Mouse (Mus musculus) forebrain, embryonic 13.5 days (tissue): ENCODE measurements around the gene 1500011B03Rik. TPM values are rescaled to one million over a fixed set of nuclear protein-coding genes. Genes with fewer than 3 reads are reported as not detected.

ENCODE experiments used
- ATAC-seq: fragments of 200-750 bp; cut with Nextera tagmentation; 2 replicates; pipeline ENCODE4 v1.8.0; 2017
- H3K27ac ChIP-seq: fragments of 300-500 bp; sonication (generic); 2 replicates; pipeline ENCODE4 v1.5.1; 2015; ENCODE audit warnings: inconsistent platforms, mild to moderate bottlenecking, moderate library complexity
- H3K27me3 ChIP-seq: fragments of 300-500 bp; sonication (generic); 2 replicates; pipeline ENCODE4 v1.6.1; 2015; ENCODE audit warnings: mild to moderate bottlenecking, inconsistent platforms
- H3K36me3 ChIP-seq: fragments of 300-500 bp; sonication (generic); 2 replicates; pipeline ENCODE4 v1.6.1; 2015; ENCODE audit warnings: mild to moderate bottlenecking, inconsistent platforms; ENCODE audit not compliant: poor library complexity, severe bottlenecking
- H3K4me1 ChIP-seq: fragments of 300-500 bp; sonication (generic); 2 replicates; pipeline ENCODE4 v1.6.1; 2015; ENCODE audit warnings: inconsistent platforms
- H3K4me2 ChIP-seq: fragments of 300-500 bp; sonication (generic); 2 replicates; pipeline ENCODE4 v1.6.1; 2015; ENCODE audit warnings: inconsistent platforms, mild to moderate bottlenecking, moderate library complexity
- H3K4me3 ChIP-seq: fragments of 300-500 bp; sonication (generic); 2 replicates; pipeline ENCODE4 v1.5.1; 2015; ENCODE audit warnings: mild to moderate bottlenecking, inconsistent platforms
- H3K9ac ChIP-seq: fragments of 300-500 bp; sonication (generic); 2 replicates; pipeline ENCODE4 v1.6.1; 2015; ENCODE audit warnings: mild to moderate bottlenecking, inconsistent platforms
- H3K9me3 ChIP-seq: fragments of 300-500 bp; sonication (generic); replicated peaks from 2 replicates; pipeline ENCODE4 v1.6.1; 2016; ENCODE audit warnings: inconsistent platforms
- WGBS: fragments of 180-500 bp; shearing (Covaris S2); methylation state at CpG from one replicate; pipeline ENCODE4 v1.1.7; 2015; 5-methylcytosine and 5-hydroxymethylcytosine counted together
- polyA plus RNA-seq: library from polyadenylated mRNA; unstranded; fragments of >200 nt; fragmentation: Nextera tagmentation; extraction: Ambion mirVana; gene quantifications from 2 replicates; pipeline ENCODE4 v1.2.1, GENCODE M21; 2015

1500011B03Rik gene
- polyA plus RNA-seq, 1 experiment from 2014 or later, result 184 TPM

DNA sequence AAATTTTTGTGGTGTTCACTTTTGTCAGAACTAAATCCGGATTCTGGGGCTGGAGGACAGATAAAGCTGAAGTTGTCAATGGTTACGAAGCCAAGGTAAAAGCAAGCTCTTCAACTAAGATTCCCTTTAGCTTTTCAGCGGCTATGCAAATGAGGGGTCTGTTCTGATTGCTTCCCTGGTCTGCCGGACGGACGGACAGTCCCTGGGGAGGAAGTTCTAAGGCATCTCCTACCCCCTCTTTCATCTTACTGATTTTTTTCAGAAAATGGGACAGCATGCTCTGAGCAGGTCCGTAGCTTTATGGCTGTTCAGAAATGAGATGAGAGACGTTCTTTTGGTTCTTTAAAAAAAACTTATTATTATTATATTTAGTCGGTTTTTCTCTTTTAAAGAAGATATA, 27.6 kb downstream of the 1500011B03Rik start:
- Histone ChIP-seq H3K9ac (no peak overlapping the region), H3K27ac (no peak overlapping the region), H3K4me3 (no peak overlapping the region), H3K27me3 (no peaks in the 10 kb centered on the region), H3K9me3 (no peaks in the 10 kb centered on the region), H3K4me1 (peaks cover 25% of the 10 kb centered on the region), H3K4me2 (no peak overlapping the region), H3K36me3 (peaks cover 74% of the 10 kb centered on the region)
- 64% methylated on average over 9 of the region's 9 CpGs for WGBS
- ATAC-seq, result no peak

DNA sequence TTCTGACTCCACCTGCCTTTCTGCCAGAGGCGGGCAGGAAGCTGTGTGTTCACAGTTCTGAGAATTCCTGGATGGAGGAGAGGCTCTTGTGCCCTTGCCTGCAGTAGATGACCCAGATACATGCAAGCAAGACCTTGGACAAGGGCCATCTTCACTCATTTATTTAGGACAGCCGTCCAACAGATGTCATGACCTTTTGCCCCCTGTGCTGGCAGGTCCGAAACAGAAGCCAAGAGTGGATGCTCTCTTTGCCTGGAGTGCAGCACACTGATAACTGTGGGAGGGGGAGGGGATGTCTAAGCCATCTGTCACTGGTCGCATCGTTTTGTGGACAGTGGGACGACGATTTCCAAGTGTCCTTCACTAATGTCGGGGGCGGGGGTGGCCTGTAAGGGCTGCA, 28.0 kb downstream of the 1500011B03Rik start:
- peaks cover 74% of the 10 kb centered on the region for H3K36me3 ChIP-seq
- ATAC-seq, result no peak
- 69% methylated on average over 9 of the region's 9 CpGs for WGBS

DNA sequence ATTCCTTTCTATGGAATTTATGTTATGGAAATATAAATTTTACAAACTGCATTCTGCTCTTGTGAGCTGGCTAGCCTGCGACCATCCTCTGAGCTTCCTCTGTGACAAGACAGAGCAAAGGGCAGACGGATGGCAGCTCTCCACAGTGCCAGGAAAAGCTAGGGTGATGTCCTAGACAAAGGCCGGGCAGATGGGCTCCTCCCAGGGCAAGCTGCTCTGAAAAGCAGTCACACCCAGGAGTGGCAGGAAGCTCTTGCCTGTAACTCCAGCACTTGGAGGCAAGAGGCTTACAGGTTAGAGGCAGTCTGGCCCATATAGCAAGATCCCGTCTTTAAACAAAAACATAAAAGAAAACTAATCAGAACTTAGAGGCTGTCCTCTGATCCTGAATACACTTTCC, 28.7 kb downstream of the 1500011B03Rik start:
- Histone ChIP-seq H3K27me3 (no peaks in the 10 kb centered on the region), H3K27ac (no peak overlapping the region), H3K9ac (no peak overlapping the region), H3K4me3 (no peak overlapping the region), H3K4me1 (peaks cover 25% of the 10 kb centered on the region), H3K36me3 (peaks cover 72% of the 10 kb centered on the region), H3K9me3 (no peaks in the 10 kb centered on the region), H3K4me2 (no peak overlapping the region)
- ATAC-seq, result no peak
- WGBS, result 73% methylated on average over 4 of the region's 4 CpGs

More for the DNA sequence above, 28.0 kb downstream of the 1500011B03Rik start:
- Histone ChIP-seq H3K4me3 (no peak overlapping the region), H3K9ac (no peak overlapping the region), H3K9me3 (no peaks in the 10 kb centered on the region), H3K27me3 (no peaks in the 10 kb centered on the region), H3K4me2 (no peak overlapping the region), H3K4me1 (peaks cover 25% of the 10 kb centered on the region), H3K27ac (no peak overlapping the region)

GRCm38 (mm10) chr5:114793317-114793716, 30.0 kb downstream of the 1500011B03Rik start:
- no peak overlapping the region; the same call in 1 of the 2 replicates for H3K27ac ChIP-seq
- H3K4me2 ChIP-seq, result no peak overlapping the region
- H3K4me3 ChIP-seq, result no peak overlapping the region
- 77% methylated on average over 7 of the region's 7 CpGs for WGBS
- H3K9me3 ChIP-seq, result no peaks in the 10 kb centered on the region
- no peak for ATAC-seq
- H3K27me3 ChIP-seq, result no peaks in the 10 kb centered on the region
- H3K4me1 ChIP-seq, result peaks cover 25% of the 10 kb centered on the region
- H3K9ac ChIP-seq, result no peak overlapping the region
- H3K36me3 ChIP-seq, result peaks cover 72% of the 10 kb centered on the region

DNA sequence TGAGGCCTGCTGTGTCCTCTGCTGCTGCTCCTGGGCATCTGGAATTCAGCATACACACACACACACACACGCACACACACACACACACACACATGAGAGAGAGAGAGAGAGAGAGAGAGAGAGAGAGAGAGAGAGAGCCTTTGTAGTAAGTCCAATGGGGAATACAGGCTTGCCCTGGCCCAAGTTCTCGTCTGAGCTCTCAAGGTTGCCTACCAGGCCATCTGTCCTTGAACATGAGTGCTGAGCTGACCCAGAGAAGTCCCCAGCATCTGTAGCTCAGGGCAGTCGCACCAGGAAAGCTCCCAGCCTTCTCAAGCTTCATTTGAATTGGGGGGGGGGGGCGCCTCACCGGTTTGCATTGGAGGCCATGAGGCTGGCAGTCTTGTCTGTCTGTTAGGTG, 38.1 kb downstream of the 1500011B03Rik start:
- no peak for ATAC-seq
- H3K9me3 ChIP-seq, result no peaks in the 10 kb centered on the region
- peaks cover 5% of the 10 kb centered on the region; the same call in 1 of the 2 replicates for H3K4me1 ChIP-seq
- no peak overlapping the region for H3K4me3 ChIP-seq
- H3K27me3 ChIP-seq, result no peaks in the 10 kb centered on the region
- H3K4me2 ChIP-seq, result no peak overlapping the region
- 83% methylated on average over 4 of the region's 5 CpGs for WGBS
- no peak overlapping the region for H3K9ac ChIP-seq
- H3K36me3 ChIP-seq, result peaks cover 41% of the 10 kb centered on the region
- peak overlapping the region; percentile 19; the same call in 1 of the 2 replicates for H3K27ac ChIP-seq

DNA sequence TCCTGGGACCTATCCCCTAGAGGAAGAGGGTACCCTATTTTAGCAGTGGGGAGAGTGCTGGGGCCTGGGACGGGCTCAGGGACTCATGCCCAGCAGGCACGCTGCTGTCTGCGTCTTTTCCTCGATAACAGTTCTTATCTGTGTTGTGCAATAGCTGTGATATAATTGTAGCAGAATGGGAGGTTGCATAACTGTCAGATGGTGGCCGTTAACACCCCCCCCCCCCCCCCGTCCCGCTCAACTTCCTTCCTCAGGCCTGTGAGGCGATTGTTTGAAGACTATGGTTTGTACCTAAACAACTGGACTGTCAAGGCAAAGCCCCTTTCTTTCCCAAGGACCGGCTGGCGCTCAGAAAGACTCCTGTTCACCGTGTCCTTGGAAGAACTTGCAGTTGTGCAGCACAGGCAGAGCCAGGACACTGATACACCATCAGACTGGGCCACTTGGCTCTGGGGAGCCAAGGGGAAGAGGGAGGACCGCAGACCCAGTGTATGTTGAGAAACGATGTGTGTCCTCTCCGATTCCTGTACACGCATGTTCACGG, 38.6 kb downstream of the 1500011B03Rik start:
- Histone ChIP-seq H3K27ac (peak overlapping the region; percentile 19; the same call in 1 of the 2 replicates), H3K4me2 (no peak overlapping the region), H3K4me1 (peaks cover 5% of the 10 kb centered on the region; the same call in 1 of the 2 replicates), H3K27me3 (no peaks in the 10 kb centered on the region), H3K9me3 (no peaks in the 10 kb centered on the region), H3K4me3 (no peak overlapping the region), H3K9ac (no peak overlapping the region), H3K36me3 (peaks cover 40% of the 10 kb centered on the region)
- WGBS, result 84% methylated on average over 16 of the region's 16 CpGs
- ATAC-seq, result no peak

GRCm38 (mm10) chr5:114783405-114784163, 39.7 kb downstream of the 1500011B03Rik start:
- H3K4me2 ChIP-seq, result no peak overlapping the region
- H3K4me1 ChIP-seq, result peaks cover 8% of the 10 kb centered on the region; the same call in 1 of the 2 replicates
- no peaks in the 10 kb centered on the region for H3K27me3 ChIP-seq
- H3K36me3 ChIP-seq, result peaks cover 28% of the 10 kb centered on the region
- H3K4me3 ChIP-seq, result no peak overlapping the region
- WGBS, result 85% methylated on average over 12 of the region's 12 CpGs
- no peak overlapping the region for H3K27ac ChIP-seq
- no peaks in the 10 kb centered on the region for H3K9me3 ChIP-seq
- no peak overlapping the region for H3K9ac ChIP-seq
- ATAC-seq, result no peak

- 89% methylated on average over 9 of the region's 9 CpGs for WGBS
- Histone ChIP-seq H3K4me3 (no peak overlapping the region), H3K27me3 (no peaks in the 10 kb centered on the region), H3K9ac (no peak overlapping the region), H3K4me2 (no peak overlapping the region), H3K9me3 (no peaks in the 10 kb centered on the region), H3K36me3 (peaks cover 23% of the 10 kb centered on the region), H3K4me1 (peaks cover 10% of the 10 kb centered on the region), H3K27ac (no peak overlapping the region)
- no peak for ATAC-seq
Observed at GRCm38 (mm10) chr5:114782991-114783390, 40.3 kb downstream of the 1500011B03Rik start.

GRCm38 (mm10) chr5:114780912-114781311, 42.4 kb downstream of the 1500011B03Rik start:
- WGBS, result 88% methylated on average over 7 of the region's 7 CpGs
- ATAC-seq, result no peak
- peaks cover 3% of the 10 kb centered on the region; the same call in 1 of the 2 replicates for H3K36me3 ChIP-seq

GRCm38 (mm10) chr5:114779956-114780489, 43.2 kb downstream of the 1500011B03Rik start:
- no peaks in the 10 kb centered on the region for H3K9me3 ChIP-seq
- WGBS, result 84% methylated on average over 7 of the region's 7 CpGs
- no peak overlapping the region for H3K4me3 ChIP-seq
- H3K27ac ChIP-seq, result no peak overlapping the region; the same call in 1 of the 2 replicates
- H3K27me3 ChIP-seq, result no peaks in the 10 kb centered on the region
- no peaks in the 10 kb centered on the region for H3K36me3 ChIP-seq
- peaks cover 33% of the 10 kb centered on the region for H3K4me1 ChIP-seq
- no peak for ATAC-seq
- H3K4me2 ChIP-seq, result no peak overlapping the region
- no peak overlapping the region for H3K9ac ChIP-seq

More at GRCm38 (mm10) chr5:114780912-114781311, 42.4 kb downstream of the 1500011B03Rik start:
- Histone ChIP-seq H3K9ac (no peak overlapping the region), H3K4me3 (no peak overlapping the region), H3K4me2 (no peak overlapping the region), H3K9me3 (no peaks in the 10 kb centered on the region), H3K4me1 (peaks cover 28% of the 10 kb centered on the region), H3K27ac (no peak overlapping the region), H3K27me3 (no peaks in the 10 kb centered on the region)

DNA sequence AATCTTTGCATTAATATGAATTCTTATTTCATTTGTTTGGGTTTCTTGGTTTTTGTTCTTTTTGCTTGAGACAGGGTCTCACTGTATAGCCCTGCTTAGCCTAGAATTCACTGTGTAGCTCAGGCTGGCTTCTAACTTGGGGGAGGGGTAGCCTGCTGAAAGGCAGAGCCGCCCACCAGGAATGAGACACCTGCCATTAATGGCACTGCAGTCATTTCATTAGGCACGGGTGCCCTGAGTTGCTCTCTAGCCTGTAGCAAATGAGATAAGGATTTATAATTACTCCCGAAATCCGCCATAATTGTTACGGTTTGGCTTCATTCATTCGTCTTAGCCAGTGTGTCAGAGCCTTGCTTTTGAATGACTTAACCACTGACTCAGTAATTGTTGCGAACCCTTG, 47.1 kb downstream of the 1500011B03Rik start:
- Histone ChIP-seq H3K4me1 (peaks cover 53% of the 10 kb centered on the region), H3K27ac (no peak overlapping the region), H3K27me3 (no peaks in the 10 kb centered on the region), H3K9ac (no peak overlapping the region), H3K9me3 (no peaks in the 10 kb centered on the region), H3K4me2 (peak overlapping the region; percentile 88), H3K36me3 (no peaks in the 10 kb centered on the region), H3K4me3 (peak overlapping the region; percentile 98)
- WGBS, result 47% methylated on average over 7 of the region's 7 CpGs
- no peak for ATAC-seq
